14 mouse cellular contexts compared by ENCODE assay signal in genomic region chr6:107711181-107712087, GRCm38 (mm10).
DNase-seq lines count a peak whose midpoint lies in the region; ATAC-seq and TF ChIP-seq lines count a peak whose summit lies in the region.
"Had no signal": no experiment of that assay in that cellular context is flagged by ENCODE, and none has a peak within 500 bp of the region (broad histone marks: within the 10 kb centered on the region; RNA-seq: fewer than 3 reads in every experiment).

No protein-coding gene starts in this region.

- no peak overlapping the region for H3K27ac ChIP-seq in forebrain, postnatal 0 days (ENCODE audit: low read depth, low read length)
- H3K27ac ChIP-seq in midbrain, embryonic 14.5 days (replicated peaks; ENCODE audit: low read depth, low read length) = peak overlapping the region; percentile 70
- no peak overlapping the region for H3K27ac ChIP-seq in limb, embryonic 10.5 days
- no peak overlapping the region for H3K27ac ChIP-seq in intestine, embryonic 16.5 days (ENCODE audit: low read length)
- H3K27ac ChIP-seq: limb, embryonic 12.5 days had no signal

- DNase-seq in right cerebral cortex, postnatal 4 days = peak; percentile 5
- DNase-seq in right cerebral cortex, postnatal 25 days = no peak
- DNase-seq in forebrain, postnatal 0 days = peak; percentile 57
- DNase-seq in midbrain, embryonic 14.5 days = peak; percentile 79
- DNase-seq in ovary, postnatal 36 days (ENCODE audit: low spot score) = no peak
- no peak for DNase-seq in thymus, postnatal 4 days
- no peak for DNase-seq in limb, embryonic 10.5 days (ENCODE audit: low spot score)
- DNase-seq: adrenal gland, postnatal 36 days; cerebellum, adult 11-12 months; gastrocnemius, postnatal 10 days; kidney, adult 18-20 months; lung, postnatal 14 days had no signal

- H3K4me3 ChIP-seq in forebrain, postnatal 0 days (ENCODE audit: low read depth, low read length) = no peak overlapping the region
- no peak overlapping the region for H3K4me3 ChIP-seq in midbrain, embryonic 14.5 days (replicated peaks; ENCODE audit: low read depth, low read length)
- H3K4me3 ChIP-seq in limb, embryonic 10.5 days = no peak overlapping the region
- H3K4me3 ChIP-seq in intestine, embryonic 16.5 days (ENCODE audit: low read length) = no peak overlapping the region
- H3K4me3 ChIP-seq: limb, embryonic 12.5 days had no signal

- 6% methylated on average over 22 of the region's 22 CpGs for WGBS in forebrain, postnatal 0 days
- WGBS in midbrain, embryonic 14.5 days = 15% methylated on average over 22 of the region's 22 CpGs
- WGBS in limb, embryonic 10.5 days = 54% methylated on average over 22 of the region's 22 CpGs
- WGBS in intestine, embryonic 16.5 days = 47% methylated on average over 22 of the region's 22 CpGs

- H3K4me1 ChIP-seq in forebrain, postnatal 0 days (ENCODE audit: insufficient read depth) = peaks cover 16% of the 10 kb centered on the region
- H3K4me1 ChIP-seq in midbrain, embryonic 14.5 days (ENCODE audit: control insufficient read depth, insufficient read depth, low read length) = peaks cover 19% of the 10 kb centered on the region
- peaks cover 6% of the 10 kb centered on the region; the same call in 1 of the 2 replicates for H3K4me1 ChIP-seq in limb, embryonic 10.5 days
- no peaks in the 10 kb centered on the region for H3K4me1 ChIP-seq in intestine, embryonic 16.5 days (ENCODE audit: control insufficient read depth, insufficient read depth, low read length)
- H3K4me1 ChIP-seq: limb, embryonic 12.5 days had no signal

- no peaks in the 10 kb centered on the region for H3K27me3 ChIP-seq in forebrain, postnatal 0 days (ENCODE audit: insufficient read depth, low read length)
- no peaks in the 10 kb centered on the region for H3K27me3 ChIP-seq in midbrain, embryonic 14.5 days (ENCODE audit: control insufficient read depth, insufficient read depth, low read length)
- H3K27me3 ChIP-seq in limb, embryonic 10.5 days (ENCODE audit: low read depth, poor library complexity, severe bottlenecking) = no peaks in the 10 kb centered on the region
- H3K27me3 ChIP-seq in intestine, embryonic 16.5 days (replicated peaks; ENCODE audit: control insufficient read depth, insufficient read depth, low read length) = no peaks in the 10 kb centered on the region
- H3K27me3 ChIP-seq: limb, embryonic 12.5 days had no signal

- H3K9me3 ChIP-seq in forebrain, postnatal 0 days (ENCODE audit: low read length) = no peaks in the 10 kb centered on the region
- no peaks in the 10 kb centered on the region for H3K9me3 ChIP-seq in midbrain, embryonic 14.5 days (ENCODE audit: control insufficient read depth, low read length)
- no peaks in the 10 kb centered on the region for H3K9me3 ChIP-seq in limb, embryonic 10.5 days (replicated peaks)
- H3K9me3 ChIP-seq in intestine, embryonic 16.5 days (ENCODE audit: control insufficient read depth, low read length) = no peaks in the 10 kb centered on the region
- H3K9me3 ChIP-seq: limb, embryonic 12.5 days had no signal

- TF ChIP-seq CTCF in forebrain, postnatal 0 days (IDR thresholded peaks at IDR 0.05; ENCODE audit: low read depth) = no peak

- H3K4me2 ChIP-seq in forebrain, postnatal 0 days (ENCODE audit: low read depth) = peak overlapping the region; percentile 18
- peak overlapping the region; percentile 28 for H3K4me2 ChIP-seq in midbrain, embryonic 14.5 days (ENCODE audit: low read length)
- H3K4me2 ChIP-seq in intestine, embryonic 16.5 days (ENCODE audit: low read depth, low read length) = no peak overlapping the region
- H3K4me2 ChIP-seq: limb, embryonic 12.5 days had no signal

- peak; percentile 34 for ATAC-seq in forebrain, postnatal 0 days
- ATAC-seq in midbrain, embryonic 14.5 days (ENCODE audit: low FRiP score, low TSS enrichment) = peak; percentile 61; the same call in 1 of the 2 replicates
- ATAC-seq in intestine, embryonic 16.5 days = no peak

- H3K36me3 ChIP-seq in forebrain, postnatal 0 days (ENCODE audit: insufficient read depth) = no peaks in the 10 kb centered on the region
- no peaks in the 10 kb centered on the region for H3K36me3 ChIP-seq in midbrain, embryonic 14.5 days (ENCODE audit: control insufficient read depth, insufficient read depth, low read length)
- H3K36me3 ChIP-seq in limb, embryonic 10.5 days = no peaks in the 10 kb centered on the region
- H3K36me3 ChIP-seq in intestine, embryonic 16.5 days (ENCODE audit: control insufficient read depth, insufficient read depth, low read length) = no peaks in the 10 kb centered on the region
- H3K36me3 ChIP-seq: limb, embryonic 12.5 days had no signal

- H3K9ac ChIP-seq in forebrain, postnatal 0 days = no peak overlapping the region
- no peak overlapping the region for H3K9ac ChIP-seq in midbrain, embryonic 14.5 days (replicated peaks; ENCODE audit: low read length)
- H3K9ac ChIP-seq in intestine, embryonic 16.5 days (ENCODE audit: low read depth, low read length) = no peak overlapping the region
- H3K9ac ChIP-seq: limb, embryonic 12.5 days had no signal

Comparison
In these comparisons a context has a peak if more than half of its experiments do, and no peak if none do; other contexts are left out.
1. DNase-seq: peak in right cerebral cortex, postnatal 4 days (single experiment), forebrain, postnatal 0 days (single experiment) and midbrain, embryonic 14.5 days (single experiment); none in right cerebral cortex, postnatal 25 days (single experiment), ovary, postnatal 36 days (single experiment), thymus, postnatal 4 days (single experiment) and limb, embryonic 10.5 days (single experiment).